ENCODE assay signal across 1 mouse cellular context in the genomic region with DNA sequence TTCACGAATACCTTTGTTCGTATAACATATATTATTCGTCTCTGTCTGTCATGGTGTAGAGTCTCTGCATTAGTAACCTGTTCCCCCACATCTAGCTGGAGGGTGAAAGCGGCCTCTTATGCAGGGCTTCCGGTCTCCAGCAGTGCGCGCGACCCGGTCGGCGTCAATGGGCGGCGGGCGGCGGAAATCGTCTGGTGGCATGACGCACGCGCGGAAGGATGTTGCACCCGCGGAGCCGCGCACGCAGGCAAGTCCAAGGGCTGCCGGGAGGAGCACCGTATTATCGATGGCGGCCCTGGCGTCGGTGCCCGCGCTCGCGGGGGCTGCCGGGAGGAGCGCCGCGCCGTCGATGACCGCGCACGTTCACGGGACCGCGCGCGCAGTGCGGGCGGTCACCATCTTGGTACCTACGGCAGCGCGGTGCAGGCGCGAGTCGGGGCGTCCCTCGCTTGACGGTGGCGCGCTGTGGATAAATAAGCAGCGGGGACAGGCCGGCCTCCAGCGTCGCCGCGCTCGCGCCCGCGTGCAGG.
TF ChIP-seq lines count a peak whose summit lies in the region.

Gene Ube3c, plus strand, starts transcription at position 395 of the 530 bp plus-strand sequence.

TF ChIP-seq in MEL, 35 proteins besides CTCF, POLR2A, EP300 and RAD21 (continued from another document):
- TF ChIP-seq MEF2A (IDR thresholded peaks at IDR 0.05; ENCODE audit: extremely low read depth, insufficient replicate concordance, low read depth, low read length, poor library complexity, severe bottlenecking) (no peak), TAL1 (IDR thresholded peaks at IDR 0.05; ENCODE audit: low read length) (no peak), UBTF (IDR thresholded peaks at IDR 0.05; ENCODE audit: borderline replicate concordance, insufficient read depth, low read depth, low read length) (no peak), GATA1 (IDR thresholded peaks at IDR 0.05; ENCODE audit: low read depth, low read length) (no peak), ZNF384 (IDR thresholded peaks at IDR 0.05; ENCODE audit: low read depth, low read length) (no peak), E2F4 (IDR thresholded peaks at IDR 0.05; ENCODE audit: borderline replicate concordance, low read depth, low read length) (no peak; the same call in 1 of the 2 replicates), MAX (IDR thresholded peaks at IDR 0.05; ENCODE audit: low read length) (peak; percentile 49; the same call in 1 of the 2 replicates), MAZ (IDR thresholded peaks at IDR 0.05; ENCODE audit: low read depth, low read length) (no peak; the same call in 1 of the 2 replicates), POLR2AphosphoS2 (IDR thresholded peaks at IDR 0.05; ENCODE audit: low read length) (peak; percentile 86), HCFC1 (IDR thresholded peaks at IDR 0.05; ENCODE audit: low read depth, low read length) (peak; percentile 96), RCOR1 (IDR thresholded peaks at IDR 0.05; ENCODE audit: low read depth, low read length) (no peak; the same call in 1 of the 2 replicates)
